Mouse (Mus musculus) liver, adult (tissue): Measurements from ENCODE around the gene Kcnmb3.

ENCODE experiments used
- GATA4 ChIP-seq: IDR thresholded peaks from 2 replicates; pipeline ENCODE4 v1.6.1; 2014; ENCODE audit warnings: mild to moderate bottlenecking, low read length; ENCODE audit not compliant: insufficient replicate concordance

Gene Kcnmb3

DNA sequence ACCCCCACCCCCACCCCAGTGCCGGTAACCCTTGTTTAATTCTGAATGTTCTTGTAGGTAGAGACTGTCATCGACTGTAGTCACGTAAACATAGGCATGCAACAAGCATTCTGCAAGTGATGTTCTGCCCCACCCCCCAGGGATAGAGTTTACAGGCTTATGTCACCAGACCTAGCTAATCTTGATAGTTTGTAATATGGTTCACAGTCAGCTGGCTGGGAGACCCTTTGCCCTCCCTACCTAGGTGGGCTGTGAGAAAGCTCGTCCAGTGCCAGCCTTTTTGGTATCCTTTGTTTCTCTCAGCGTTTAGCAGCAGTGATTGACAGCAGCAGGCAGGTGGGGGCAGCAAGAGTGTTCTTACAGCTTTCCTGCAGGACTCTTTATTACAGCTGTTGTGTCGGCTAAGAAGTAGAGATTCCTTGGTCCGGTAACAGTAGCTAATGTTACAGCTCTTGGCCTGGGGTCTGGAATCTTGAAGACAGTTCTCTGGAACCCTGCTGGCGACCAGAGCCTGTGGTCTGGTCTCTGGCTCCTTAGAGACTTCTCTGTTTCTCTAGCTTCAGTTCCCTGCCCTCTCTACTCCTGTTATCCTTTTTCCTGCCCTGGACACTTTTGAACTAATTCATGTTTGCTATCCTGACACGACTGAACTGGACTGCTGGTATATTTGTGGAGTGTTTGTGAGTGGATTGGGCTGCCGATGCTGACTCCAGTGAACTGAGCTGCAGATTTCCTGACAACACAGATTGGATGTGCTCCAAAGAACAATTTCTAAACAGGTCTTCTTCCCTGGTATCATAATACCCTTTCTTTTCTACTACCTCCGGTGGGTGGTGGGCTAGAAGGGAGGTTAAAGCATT, 14.6 kb upstream of the Kcnmb3 start:
- no peak for TF ChIP-seq GATA4

DNA sequence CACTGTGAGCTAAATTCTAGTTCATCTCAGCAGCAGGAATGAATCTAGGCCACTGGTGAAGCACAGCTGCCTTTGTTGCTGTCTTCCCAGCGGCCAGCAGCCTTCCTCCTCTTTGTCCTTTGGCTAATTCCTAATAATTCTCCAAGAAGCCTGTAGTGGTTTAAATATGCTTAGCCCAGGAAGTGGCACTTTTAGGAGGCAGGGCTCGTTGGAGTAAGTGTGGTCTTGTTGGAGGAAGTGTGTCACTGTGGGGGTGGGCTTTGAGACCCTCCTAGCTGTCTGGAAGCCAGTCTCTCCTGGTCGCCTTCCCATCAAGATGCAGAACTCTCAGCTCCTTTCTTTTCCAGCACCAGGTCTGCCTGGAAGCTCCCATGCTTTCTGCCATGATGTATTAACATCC, 13.8 kb upstream of the Kcnmb3 start:
- TF ChIP-seq GATA4 = no peak

- TF ChIP-seq GATA4 = no peak
These were observed 8.3 kb upstream of the Kcnmb3 start for GRCm38 (mm10) chr3:32500346-32500745.

GRCm38 (mm10) chr3:32496711-32497070, 4.7 kb upstream of the Kcnmb3 start:
- no peak for TF ChIP-seq GATA4

- TF ChIP-seq GATA4 = no peak
These were observed 4.1 kb upstream of the Kcnmb3 start for GRCm38 (mm10) chr3:32495856-32496710.

- TF ChIP-seq GATA4 = no peak
These were observed 3.2 kb upstream of the Kcnmb3 start for GRCm38 (mm10) chr3:32495088-32495770.

- no peak for TF ChIP-seq GATA4
These were observed 2.5 kb upstream of the Kcnmb3 start for GRCm38 (mm10) chr3:32494387-32495087.

DNA sequence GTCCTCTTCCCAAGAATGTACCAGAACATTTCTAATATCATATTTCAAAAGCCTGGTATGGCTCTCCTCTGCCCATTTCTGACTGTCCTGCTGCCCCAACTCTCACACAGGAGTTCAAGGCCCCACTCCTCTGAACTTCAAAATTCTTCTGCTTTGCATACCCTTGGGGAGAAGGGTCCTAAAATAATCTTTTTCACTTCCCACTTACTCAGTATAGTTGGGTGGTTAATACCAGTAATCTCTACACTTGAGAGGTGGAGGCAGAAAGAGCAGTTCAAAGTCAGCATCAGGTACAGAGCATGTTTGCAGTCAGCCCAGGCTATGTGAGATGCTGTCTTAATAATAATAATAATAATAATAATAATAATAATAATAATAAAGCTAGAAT, 1.1 kb downstream of the Kcnmb3 start:
- no peak for TF ChIP-seq GATA4

GRCm38 (mm10) chr3:32490076-32490927, 1.7 kb downstream of the Kcnmb3 start:
- TF ChIP-seq GATA4 = no peak

DNA sequence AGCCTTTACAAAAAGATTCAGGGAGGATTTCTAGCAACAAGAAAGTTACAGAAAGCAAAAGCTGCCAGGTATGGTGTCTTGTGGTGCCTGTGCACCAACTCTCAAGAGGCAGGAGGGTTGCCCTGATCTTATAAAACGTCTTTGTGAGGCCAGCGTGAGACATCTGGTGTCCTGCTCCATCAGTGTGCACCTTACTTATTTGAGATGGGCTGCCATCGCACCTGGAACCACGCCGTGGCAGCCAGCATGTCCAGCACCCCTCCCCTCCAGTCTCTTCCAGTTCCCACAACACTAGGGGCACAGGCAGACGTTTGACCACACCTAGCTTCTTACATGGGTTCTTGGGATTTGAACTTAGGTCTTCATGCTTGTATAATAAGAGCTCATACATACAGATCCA, 3.9 kb downstream of the Kcnmb3 start:
- TF ChIP-seq GATA4 = no peak

DNA sequence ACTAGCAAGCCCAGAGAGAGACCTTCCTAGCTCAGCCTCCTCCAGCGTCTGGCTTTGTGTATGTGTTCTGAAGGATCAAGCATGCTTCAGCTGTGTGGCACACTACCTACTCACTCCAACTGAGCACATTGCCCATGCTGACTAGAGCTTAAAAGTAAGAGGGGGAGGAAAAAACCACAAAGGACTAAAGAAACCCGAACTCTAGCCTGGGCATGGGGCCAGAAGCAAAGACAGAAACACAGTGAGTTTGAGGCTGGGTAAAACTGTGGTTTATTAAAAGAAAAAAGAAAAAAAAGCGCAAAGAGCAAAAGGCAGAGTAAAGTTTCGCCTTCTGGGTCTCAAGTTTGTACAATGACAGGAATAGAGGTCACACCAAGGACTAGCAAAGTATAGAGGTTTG, 5.5 kb downstream of the Kcnmb3 start:
- TF ChIP-seq GATA4 = no peak

DNA sequence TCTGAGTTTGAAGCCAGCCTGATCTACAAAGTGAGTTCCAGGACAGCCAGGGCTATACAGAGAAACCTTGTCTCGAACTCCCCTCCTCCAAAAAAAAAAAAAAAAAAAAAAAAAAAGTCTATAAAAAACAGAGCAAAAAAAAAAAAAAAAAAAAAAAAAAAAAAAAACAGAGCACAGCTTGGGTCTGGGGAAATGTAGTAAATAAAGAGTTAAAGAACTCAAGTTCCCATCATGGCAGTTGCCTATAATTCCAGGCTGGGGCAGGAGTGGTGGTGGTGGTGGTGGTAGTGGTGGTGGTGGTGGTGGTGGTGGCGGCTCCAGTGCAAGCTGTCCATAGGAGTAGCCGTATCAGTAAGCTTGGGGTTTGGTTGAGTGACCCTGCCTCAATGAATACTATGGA, 9.0 kb downstream of the Kcnmb3 start:
- no peak for TF ChIP-seq GATA4

- TF ChIP-seq GATA4 = no peak
These were observed 12.1 kb downstream of the Kcnmb3 start for GRCm38 (mm10) chr3:32479961-32480360.

DNA sequence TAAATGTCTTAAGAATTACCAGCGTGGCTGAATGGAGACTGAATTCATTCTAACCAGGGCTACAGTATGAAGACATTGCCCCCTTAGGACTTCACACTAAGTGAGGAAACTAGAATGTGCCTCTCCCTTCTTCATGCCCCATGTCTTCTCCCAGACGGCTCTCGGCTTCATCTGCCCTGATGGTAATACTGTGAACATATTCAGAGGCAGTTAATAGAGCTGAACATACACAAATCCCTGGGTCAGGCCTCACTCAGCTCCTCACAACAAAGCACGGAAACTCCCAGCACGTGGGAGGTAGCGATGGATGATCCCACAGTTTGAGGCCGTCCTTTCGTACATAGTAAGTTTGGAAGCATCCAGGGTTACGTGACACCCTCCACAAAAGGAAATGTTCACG, 18.8 kb downstream of the Kcnmb3 start:
- TF ChIP-seq GATA4 = no peak

GRCm38 (mm10) chr3:32472191-32472900, 19.7 kb downstream of the Kcnmb3 start:
- TF ChIP-seq GATA4 = no peak
